Mouse (Mus musculus) testis, adult 2 months (tissue): ENCODE results near the gene Rbx1. TPM values are rescaled to one million over a fixed set of nuclear protein-coding genes. Genes with fewer than 3 reads are reported as not detected.
"Not testable (repeated sequence)": the region's sequence is repeated elsewhere in the genome, so short reads cannot be mapped to it uniquely, and the experiment has no call there.

ENCODE experiments used
- H3K27ac ChIP-seq: fragments of 200-500 bp; 2 replicates; pipeline ENCODE4 v1.5.1; 2012; ENCODE audit warnings: low read depth, low read length; ENCODE audit not compliant: control insufficient read depth, insufficient read depth
- H3K27me3 ChIP-seq: fragments of 200-500 bp; 2 replicates; pipeline ENCODE4 v1.6.1; 2012; ENCODE audit warnings: mild to moderate bottlenecking, low read length, moderate library complexity; ENCODE audit not compliant: control insufficient read depth, insufficient read depth
- H3K36me3 ChIP-seq: fragments of 200-500 bp; 2 replicates; pipeline ENCODE4 v1.6.1; 2012; ENCODE audit warnings: mild to moderate bottlenecking, low read length; ENCODE audit not compliant: control insufficient read depth, insufficient read depth
- H3K4me1 ChIP-seq: fragments of 200-500 bp; 2 replicates; pipeline ENCODE4 v1.6.1; 2012; ENCODE audit warnings: low read length; ENCODE audit not compliant: control insufficient read depth, insufficient read depth
- H3K4me3 ChIP-seq: fragments of 200-500 bp; 2 replicates; pipeline ENCODE4 v1.5.1; 2012; ENCODE audit warnings: low read depth, mild to moderate bottlenecking, low read length, moderate library complexity, mixed read lengths; ENCODE audit not compliant: control insufficient read depth
- CTCF ChIP-seq: fragments of 200-500 bp; IDR thresholded peaks from 2 replicates; pipeline ENCODE4 v1.5.1; 2012; ENCODE audit warnings: low read depth, mild to moderate bottlenecking, inconsistent platforms, low read length, moderate library complexity; ENCODE audit not compliant: control insufficient read depth, insufficient read depth, insufficient replicate concordance
- POLR2A ChIP-seq: fragments of 200-500 bp; IDR thresholded peaks from 2 replicates; pipeline ENCODE4 v1.6.1; 2012; ENCODE audit warnings: low read depth, mild to moderate bottlenecking, inconsistent platforms, low read length, moderate library complexity; ENCODE audit not compliant: control insufficient read depth
- polyA plus RNA-seq: library from polyadenylated mRNA; depleted of rRNA; stranded (reverse); fragments of >200 nt; gene quantifications from 2 replicates; pipeline ENCODE4 v1.2.3, GENCODE M21; 2012

The Rbx1 gene
- polyA plus RNA-seq, 1 experiment: 51.1 TPM

- Histone ChIP-seq H3K4me3 (no peak overlapping the region), H3K36me3 (no peaks in the 10 kb centered on the region), H3K27me3 (no peaks in the 10 kb centered on the region), H3K4me1 (no peaks in the 10 kb centered on the region), H3K27ac (no peak overlapping the region)
- TF ChIP-seq CTCF (no peak), POLR2A (no peak)
These were observed 4.6 kb downstream of the Rbx1 start for GRCm38 (mm10) chr15:81470735-81471134.

- no peaks in the 10 kb centered on the region for H3K36me3 ChIP-seq
- H3K27ac ChIP-seq: no peak overlapping the region
- H3K27me3 ChIP-seq: no peaks in the 10 kb centered on the region
- H3K4me3 ChIP-seq: no peak overlapping the region
- H3K4me1 ChIP-seq: peaks cover 3% of the 10 kb centered on the region
- TF ChIP-seq POLR2A (no peak), CTCF (no peak)
These were observed 6.2 kb downstream of the Rbx1 start for GRCm38 (mm10) chr15:81472256-81472655.

- Histone ChIP-seq H3K4me1 (peaks cover 5% of the 10 kb centered on the region), H3K27me3 (no peaks in the 10 kb centered on the region), H3K4me3 (no peak overlapping the region), H3K36me3 (no peaks in the 10 kb centered on the region), H3K27ac (no peak overlapping the region)
- TF ChIP-seq POLR2A (no peak), CTCF (no peak)
These were observed 9.6 kb downstream of the Rbx1 start for GRCm38 (mm10) chr15:81475654-81476053.

- Histone ChIP-seq H3K4me3 (no peak overlapping the region), H3K36me3 (no peaks in the 10 kb centered on the region), H3K27ac (no peak overlapping the region), H3K4me1 (peaks cover 12% of the 10 kb centered on the region), H3K27me3 (no peaks in the 10 kb centered on the region)
- TF ChIP-seq CTCF (no peak), POLR2A (no peak)
These were observed 10.5 kb downstream of the Rbx1 start for GRCm38 (mm10) chr15:81476597-81476996.

GRCm38 (mm10) chr15:81479446-81480213 is 13.5 kb downstream of the Rbx1 start:
- peaks cover 12% of the 10 kb centered on the region for H3K4me1 ChIP-seq
- peak overlapping the region; percentile 2 for H3K4me3 ChIP-seq
- no peak for TF ChIP-seq POLR2A
- no peak for TF ChIP-seq CTCF
- H3K27ac ChIP-seq: no peak overlapping the region
- no peaks in the 10 kb centered on the region for H3K36me3 ChIP-seq
- no peaks in the 10 kb centered on the region for H3K27me3 ChIP-seq

- not testable (repeated sequence) for H3K4me3 ChIP-seq, H3K36me3 ChIP-seq, H3K27me3 ChIP-seq
These were observed 14.2 kb downstream of the Rbx1 start for GRCm38 (mm10) chr15:81480284-81480683.

GRCm38 (mm10) chr15:81480977-81481379 is 14.9 kb downstream of the Rbx1 start:
- H3K36me3 ChIP-seq: no peaks in the 10 kb centered on the region
- H3K4me1 ChIP-seq: peaks cover 12% of the 10 kb centered on the region
- TF ChIP-seq POLR2A: no peak
- TF ChIP-seq CTCF: no peak
- H3K27me3 ChIP-seq: no peaks in the 10 kb centered on the region
- H3K4me3 ChIP-seq: peak overlapping the region; percentile 59
- no peak overlapping the region for H3K27ac ChIP-seq

More at GRCm38 (mm10) chr15:81480284-81480683, 14.2 kb downstream of the Rbx1 start:
- H3K27ac ChIP-seq: not testable (repeated sequence)
- peaks cover 12% of the 10 kb centered on the region for H3K4me1 ChIP-seq
